Mouse (Mus musculus): ENCODE results near the gene Angptl4. TPM values are rescaled to one million over a fixed set of nuclear protein-coding genes. Genes with fewer than 3 reads are reported as not detected.

Angptl4 gene
- total and polyA plus RNA-seq, 3 experiments, result 6.3 to 12.2 (median 8.0) TPM

GRCm38 (mm10) chr17:33817184-33817968, 35.7 kb upstream of the Angptl4 start:
- peak; percentile 61 for DNase-seq (ENCODE audit: extremely low read depth)
- peak; percentile 89 for TF ChIP-seq NRF1 (IDR thresholded peaks at IDR 0.05; ENCODE audit: low read depth, low read length)
- no peak for TF ChIP-seq MAFK (IDR thresholded peaks at IDR 0.05; ENCODE audit: insufficient replicate concordance, low read length)
- TF ChIP-seq MAZ (IDR thresholded peaks at IDR 0.05; ENCODE audit: low read depth, low read length), result no peak
- 0 out of 2 replicates have a peak, but pooled peaks have one; percentile 7 for TF ChIP-seq ELF1 (IDR thresholded peaks at IDR 0.05; ENCODE audit: low read depth, low read length)
- peak; percentile 65; the same call in 1 of the 2 replicates for TF ChIP-seq MAX (IDR thresholded peaks at IDR 0.05; ENCODE audit: low read length)
- no peak for TF ChIP-seq EP300 (IDR thresholded peaks at IDR 0.05; ENCODE audit: low read length)
- TF ChIP-seq BHLHE40 (IDR thresholded peaks at IDR 0.05; ENCODE audit: low read depth, low read length), result peak; percentile 87
- TF ChIP-seq MYC (IDR thresholded peaks at IDR 0.05; ENCODE audit: low read depth, low read length), result peak; percentile 45; the same call in 1 of the 2 replicates
- TF ChIP-seq POLR2A (IDR thresholded peaks at IDR 0.05; ENCODE audit: low read depth, low read length), result peak; percentile 77
- TF ChIP-seq E2F4 (IDR thresholded peaks at IDR 0.05; ENCODE audit: insufficient replicate concordance, low read depth, low read length), result no peak
- no peaks in the 10 kb centered on the region for H3K27me3 ChIP-seq (replicated peaks)
- H3K4me1 ChIP-seq (ENCODE audit: control insufficient read depth in 1 of 2, insufficient read depth in 2 of 2), result peaks cover 20 to 35% of the 10 kb centered on the region in 2 experiments
- peak overlapping the region; percentile 41 for H3K27ac ChIP-seq (ENCODE audit: insufficient read depth, low read depth)
- H3K79me2 ChIP-seq (replicated peaks; ENCODE audit: control insufficient read depth, extremely low read depth, insufficient read depth, poor library complexity, severe bottlenecking), result peaks cover 12% of the 10 kb centered on the region
- peaks cover 7% of the 10 kb centered on the region for H3K9me3 ChIP-seq (replicated peaks; ENCODE audit: low read length)
- peak overlapping the region in 2 of 3 experiments; percentile 37 to 66 for H3K4me3 ChIP-seq (replicated peaks in 1 of 3; ENCODE audit: low read depth in 2 of 3, low read length in 2 of 3, poor library complexity in 1 of 3)
- H3K9ac ChIP-seq (ENCODE audit: insufficient read depth, low read depth), result peak overlapping the region; percentile 61
- H3K36me3 ChIP-seq (replicated peaks in 1 of 2; ENCODE audit: control insufficient read depth in 1 of 2, insufficient read depth in 1 of 2, low read length in 1 of 2), result peaks cover 38 to 68% of the 10 kb centered on the region in 2 experiments
- dilution Hi-C loops (cut with MboI; ENCODE audit: extremely low pct_ligation_motif_present, extremely low pct_unique_long_range_greater_than_20kb, low sequenced_read_pairs), result no loop called here
- H3K4me2 ChIP-seq (ENCODE audit: insufficient read depth, low read depth, poor library complexity, severe bottlenecking), result peak overlapping the region; percentile 58
- in situ Hi-C loops (cut with MboI; ENCODE audit: low pct_ligation_motif_present, low pct_unique_long_range_greater_than_20kb, low sequenced_read_pairs), result no loop called here

- no peak for DNase-seq (ENCODE audit: extremely low read depth)
- Histone ChIP-seq H3K9me3 (replicated peaks; ENCODE audit: low read length) (peaks cover 7% of the 10 kb centered on the region), H3K27me3 (replicated peaks) (no peaks in the 10 kb centered on the region), H3K79me2 (replicated peaks; ENCODE audit: control insufficient read depth, extremely low read depth, insufficient read depth, poor library complexity, severe bottlenecking) (peaks cover 4% of the 10 kb centered on the region), H3K4me3 (replicated peaks in 1 of 3; ENCODE audit: low read depth in 2 of 3, low read length in 2 of 3, poor library complexity in 1 of 3) (no peak overlapping the region), H3K36me3 (replicated peaks in 1 of 2; ENCODE audit: control insufficient read depth in 1 of 2, insufficient read depth in 1 of 2, low read length in 1 of 2) (peaks cover 30 to 60% of the 10 kb centered on the region in 2 experiments), H3K4me2 (ENCODE audit: insufficient read depth, low read depth, poor library complexity, severe bottlenecking) (peak overlapping the region; percentile 58; the same call in 1 of the 2 replicates), H3K27ac (ENCODE audit: insufficient read depth, low read depth) (no peak overlapping the region), H3K9ac (ENCODE audit: insufficient read depth, low read depth) (no peak overlapping the region), H3K4me1 (ENCODE audit: control insufficient read depth in 1 of 2, insufficient read depth in 2 of 2) (peaks cover 15 to 32% of the 10 kb centered on the region in 2 experiments)
- in situ Hi-C loops (cut with MboI; ENCODE audit: low pct_ligation_motif_present, low pct_unique_long_range_greater_than_20kb, low sequenced_read_pairs) (no loop called here), dilution Hi-C loops (cut with MboI; ENCODE audit: extremely low pct_ligation_motif_present, extremely low pct_unique_long_range_greater_than_20kb, low sequenced_read_pairs) (no loop called here)
- TF ChIP-seq USF2 (conservative IDR thresholded peaks at IDR 0.05; ENCODE audit: low read depth, low read length) (no peak), MAX (IDR thresholded peaks at IDR 0.05; ENCODE audit: low read length) (no peak), PAX5 (IDR thresholded peaks at IDR 0.05; ENCODE audit: low read length) (no peak), SIN3A (IDR thresholded peaks at IDR 0.05; ENCODE audit: low read length) (no peak), ETS1 (conservative IDR thresholded peaks at IDR 0.05; ENCODE audit: low read depth, low read length) (no peak), CHD2 (IDR thresholded peaks at IDR 0.05; ENCODE audit: low read length) (no peak), MYC (IDR thresholded peaks at IDR 0.05; ENCODE audit: low read depth, low read length) (no peak), MAZ (IDR thresholded peaks at IDR 0.05; ENCODE audit: low read depth, low read length) (no peak), CTCF (conservative IDR thresholded peaks at IDR 0.05 in 1 of 2, IDR thresholded peaks at IDR 0.05 in 1 of 2; ENCODE audit: low read depth in 2 of 2, low read length in 2 of 2) (no peak), NELFE (IDR thresholded peaks at IDR 0.05; ENCODE audit: low read depth, low read length) (no peak), E2F4 (IDR thresholded peaks at IDR 0.05; ENCODE audit: insufficient replicate concordance, low read depth, low read length) (no peak), POLR2A (IDR thresholded peaks at IDR 0.05; ENCODE audit: low read depth, low read length) (no peak), RCOR1 (conservative IDR thresholded peaks at IDR 0.05; ENCODE audit: low read depth, low read length) (no peak)
Observed at GRCm38 (mm10) chr17:33816612-33817011, 35.0 kb upstream of the Angptl4 start.
